In the genomic region with DNA sequence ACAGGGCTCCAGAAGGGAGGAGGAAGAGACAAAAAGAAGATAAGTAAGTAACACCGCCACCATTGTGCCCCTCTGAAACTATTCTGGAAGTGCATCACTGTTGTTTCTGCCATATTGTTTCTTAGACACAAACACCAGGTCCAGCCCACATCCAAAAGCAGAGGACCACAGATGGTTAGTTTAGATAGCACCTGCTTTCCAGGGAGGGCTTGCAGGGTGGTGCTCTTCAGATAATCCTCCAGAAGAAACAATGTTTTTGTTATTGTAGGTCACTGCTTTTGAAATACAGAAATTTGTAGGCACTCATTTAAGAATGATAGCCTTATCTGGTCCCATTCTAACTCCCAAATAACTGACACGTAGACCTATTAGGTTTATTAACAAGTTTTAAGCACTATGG, we compare ENCODE assay signal across 19 mouse cellular contexts. TPM values are rescaled to one million over a fixed set of nuclear protein-coding genes. Genes with fewer than 3 reads are reported as not detected.
"Had no signal": no experiment of that assay in that cellular context is flagged by ENCODE, and none has a peak within 500 bp of the region (broad histone marks: within the 10 kb centered on the region; RNA-seq: fewer than 3 reads in every experiment).

No protein-coding gene starts in this region.

- H3K4me2 ChIP-seq: liver, embryonic 15.5 days; lung, embryonic 14.5 days; midbrain, embryonic 12.5 days; midbrain, embryonic 15.5 days; neural tube, embryonic 12.5 days; neural tube, embryonic 15.5 days had no signal

- H3K4me1 ChIP-seq: midbrain, embryonic 12.5 days; midbrain, embryonic 15.5 days; neural tube, embryonic 12.5 days; neural tube, embryonic 15.5 days had no signal

- H3K36me3 ChIP-seq: liver, embryonic 15.5 days; midbrain, embryonic 12.5 days; midbrain, embryonic 15.5 days; neural tube, embryonic 12.5 days; neural tube, embryonic 15.5 days had no signal

- H3K4me3 ChIP-seq: layer of hippocampus, adult 2 months; left cerebral cortex, adult 2 months; liver, embryonic 15.5 days; midbrain, embryonic 12.5 days; midbrain, embryonic 15.5 days; neural tube, embryonic 12.5 days; neural tube, embryonic 15.5 days had no signal

- H3K9ac ChIP-seq: liver, embryonic 15.5 days; lung, embryonic 14.5 days; midbrain, embryonic 12.5 days; midbrain, embryonic 15.5 days; neural tube, embryonic 12.5 days; neural tube, embryonic 15.5 days had no signal

- H3K9me3 ChIP-seq: liver, embryonic 15.5 days; midbrain, embryonic 12.5 days; midbrain, embryonic 15.5 days; neural tube, embryonic 15.5 days had no signal

- ATAC-seq: intestine, postnatal 0 days; lung, postnatal 0 days; midbrain, embryonic 15.5 days had no signal

- DNase-seq: kidney, adult 2 months; kidney, postnatal 25 days; layer of hippocampus, adult 9-11 months; layer of hippocampus, postnatal 36 days; lung, embryonic 14.5 days; thymus, adult 18-20 months; thymus, postnatal 14 days; thymus, postnatal 4 days had no signal

- H3K27me3 ChIP-seq: midbrain, embryonic 12.5 days; midbrain, embryonic 15.5 days; neural tube, embryonic 12.5 days; neural tube, embryonic 15.5 days had no signal

- H3K27ac ChIP-seq: kidney, postnatal 0 days; layer of hippocampus, adult 2 months; left cerebral cortex, adult 2 months; liver, embryonic 15.5 days; macrophage; midbrain, embryonic 12.5 days; midbrain, embryonic 15.5 days; neural tube, embryonic 12.5 days; neural tube, embryonic 15.5 days had no signal

RNA-seq across cellular contexts. Expression of a gene that starts 7.9 kb away (rescaled TPM):
- polyA plus RNA-seq: macrophage had no signal
